Mouse (Mus musculus): Measurements from ENCODE around the gene Utp3. TPM values are rescaled to one million over a fixed set of nuclear protein-coding genes. Genes with fewer than 3 reads are reported as not detected.

The Utp3 gene
- total and polyA plus RNA-seq, 3 experiments = 48.4 to 120 (median 73.9) TPM

- TF ChIP-seq ELF1 (IDR thresholded peaks at IDR 0.05; ENCODE audit: low read depth, low read length) = no peak
- no peak for TF ChIP-seq NELFE (IDR thresholded peaks at IDR 0.05; ENCODE audit: low read depth, low read length)
- TF ChIP-seq USF1 (IDR thresholded peaks at IDR 0.05; ENCODE audit: low read depth, low read length) = no peak
- Histone ChIP-seq H3K9ac (ENCODE audit: control insufficient read depth, low read depth, low read length, poor library complexity, severe bottlenecking) (no peak overlapping the region), H3K27me3 (ENCODE audit: control insufficient read depth in 1 of 2, insufficient read depth in 2 of 2, low read length in 2 of 2) (peaks cover 5 to 7% of the 10 kb centered on the region in 2 experiments; a peak in 3 of 4 replicates), H3K27ac (ENCODE audit: control insufficient read depth, low read depth, low read length) (no peak overlapping the region), H3K79me2 (ENCODE audit: control insufficient read depth, insufficient read depth, low read length, poor library complexity) (no peaks in the 10 kb centered on the region), H3K9me3 (replicated peaks; ENCODE audit: insufficient read depth, low read length) (no peaks in the 10 kb centered on the region), H3K4me1 (ENCODE audit: control insufficient read depth in 1 of 2, insufficient read depth in 2 of 2, low read length in 2 of 2) (no peaks in the 10 kb centered on the region; a peak in 1 of 4 replicates), H3K36me3 (ENCODE audit: control insufficient read depth in 1 of 2, insufficient read depth in 2 of 2, low read length in 2 of 2) (no peaks in the 10 kb centered on the region), H3K4me3 (ENCODE audit: control insufficient read depth in 1 of 2, insufficient read depth in 1 of 2, low read depth in 2 of 2, low read length in 2 of 2) (no peak overlapping the region)
- no peak for DNase-seq (ENCODE audit: low read depth, low spot score)
Observed at GRCm38 (mm10) chr5:88534697-88535096, 19.6 kb upstream of the Utp3 start.

- no peak for TF ChIP-seq RAD21 (IDR thresholded peaks at IDR 0.05; ENCODE audit: low read depth, low read length)
- no peak for TF ChIP-seq SIN3A (IDR thresholded peaks at IDR 0.05; ENCODE audit: low read length)
- no peak for TF ChIP-seq ZNF384 (IDR thresholded peaks at IDR 0.05; ENCODE audit: low read depth, low read length)
- no peak for TF ChIP-seq USF2 (IDR thresholded peaks at IDR 0.05; ENCODE audit: borderline replicate concordance in 1 of 2, insufficient read depth in 1 of 2, low read depth in 1 of 2, low read length in 2 of 2)
- TF ChIP-seq KAT2A (conservative IDR thresholded peaks at IDR 0.05; ENCODE audit: low read depth, low read length) = no peak
- TF ChIP-seq MYC (IDR thresholded peaks at IDR 0.05; ENCODE audit: low read depth, low read length) = no peak
- no peak for TF ChIP-seq BHLHE40 (IDR thresholded peaks at IDR 0.05; ENCODE audit: borderline replicate concordance, low read depth, low read length)
- no peak for TF ChIP-seq NRF1 (IDR thresholded peaks at IDR 0.05; ENCODE audit: insufficient read depth, low read depth, low read length, poor library complexity, severe bottlenecking)
- TF ChIP-seq POLR2A (IDR thresholded peaks at IDR 0.05; ENCODE audit: control insufficient read depth in 1 of 2, insufficient read depth in 1 of 2, low read depth in 1 of 2, low read length in 2 of 2, poor library complexity in 1 of 2) = no peak
- TF ChIP-seq TBP (IDR thresholded peaks at IDR 0.05; ENCODE audit: low read depth, low read length) = no peak
- TF ChIP-seq ZKSCAN1 (IDR thresholded peaks at IDR 0.05; ENCODE audit: low read depth, low read length) = no peak
- TF ChIP-seq CTCF (IDR thresholded peaks at IDR 0.05 in 2 of 3, conservative IDR thresholded peaks at IDR 0.05 in 1 of 3; ENCODE audit: control insufficient read depth in 1 of 3, insufficient read depth in 1 of 3, low read depth in 2 of 3, low read length in 3 of 3, poor library complexity in 1 of 3, severe bottlenecking in 1 of 3) = no peak
- TF ChIP-seq MEF2A (IDR thresholded peaks at IDR 0.05; ENCODE audit: extremely low read depth, insufficient replicate concordance, low read depth, low read length, poor library complexity, severe bottlenecking) = no peak
- no peak for TF ChIP-seq GATA1 (IDR thresholded peaks at IDR 0.05; ENCODE audit: low read depth, low read length)
- no peak for TF ChIP-seq GABPA (IDR thresholded peaks at IDR 0.05; ENCODE audit: low read depth, low read length)
- no peak for TF ChIP-seq HCFC1 (IDR thresholded peaks at IDR 0.05; ENCODE audit: low read depth, low read length)
- TF ChIP-seq ZMIZ1 (IDR thresholded peaks at IDR 0.05; ENCODE audit: low read depth, low read length) = no peak
- no peak for TF ChIP-seq ZC3H11A (IDR thresholded peaks at IDR 0.05; ENCODE audit: low read depth, low read length)
- TF ChIP-seq ETS1 (IDR thresholded peaks at IDR 0.05; ENCODE audit: low read depth, low read length) = no peak
Observed at GRCm38 (mm10) chr5:88540845-88541244, 13.4 kb upstream of the Utp3 start.

More at GRCm38 (mm10) chr5:88540845-88541244, 13.4 kb upstream of the Utp3 start:
- H3K27ac ChIP-seq (ENCODE audit: control insufficient read depth, low read depth, low read length) = no peak overlapping the region
- no peaks in the 10 kb centered on the region for H3K79me2 ChIP-seq (ENCODE audit: control insufficient read depth, insufficient read depth, low read length, poor library complexity)
- no peak for DNase-seq (ENCODE audit: low read depth, low spot score)
- H3K4me3 ChIP-seq (ENCODE audit: control insufficient read depth in 1 of 2, insufficient read depth in 1 of 2, low read depth in 2 of 2, low read length in 2 of 2) = no peak overlapping the region
- no peak overlapping the region for H3K9ac ChIP-seq (ENCODE audit: control insufficient read depth, low read depth, low read length, poor library complexity, severe bottlenecking)
- H3K4me1 ChIP-seq (ENCODE audit: control insufficient read depth in 1 of 2, insufficient read depth in 2 of 2, low read length in 2 of 2) = no peaks in the 10 kb centered on the region
- no peaks in the 10 kb centered on the region for H3K9me3 ChIP-seq (replicated peaks; ENCODE audit: insufficient read depth, low read length)
- H3K27me3 ChIP-seq (ENCODE audit: control insufficient read depth in 1 of 2, insufficient read depth in 2 of 2, low read length in 2 of 2) = peaks cover 4 to 5% of the 10 kb centered on the region in 2 experiments; a peak in 3 of 4 replicates
- H3K36me3 ChIP-seq (ENCODE audit: control insufficient read depth in 1 of 2, insufficient read depth in 2 of 2, low read length in 2 of 2) = no peaks in the 10 kb centered on the region

Data from MEL (cell line).